Mouse (Mus musculus) spleen, postnatal 36 days (tissue): ENCODE results near the gene Dusp23.

ENCODE experiments used
- DNase-seq, 2 experiments: peaks; one replicate each; pipeline ENCODE4 v3.0.0; 2022; ENCODE audit warnings: low spot score in 2 of 2, mixed read lengths in 1 of 2

The Dusp23 gene

DNA sequence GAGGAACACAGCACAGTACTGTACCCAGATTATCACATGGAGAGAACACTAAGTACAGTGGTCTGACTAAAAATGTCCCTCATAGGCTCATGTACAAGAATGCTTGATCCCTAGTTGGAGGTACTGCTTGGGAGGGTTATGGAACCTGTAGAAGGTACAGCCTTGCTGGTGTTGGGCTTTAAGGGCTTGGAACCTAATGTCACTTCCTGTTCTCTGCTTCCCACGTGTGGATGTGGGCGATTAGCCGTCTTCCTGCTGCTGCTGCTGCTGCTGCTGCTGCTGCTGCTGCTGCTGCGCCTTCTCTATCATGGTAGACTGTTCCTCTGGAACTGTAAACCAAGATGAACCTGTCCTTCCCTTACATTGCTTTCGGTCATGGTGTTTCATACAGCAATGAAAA lies 9.2 kb downstream of the Dusp23 start:
- DNase-seq = no peak

- peak; percentile 38 to 48 for DNase-seq
Observed at GRCm38 (mm10) chr1:172619235-172619634, 13.5 kb downstream of the Dusp23 start.

DNA sequence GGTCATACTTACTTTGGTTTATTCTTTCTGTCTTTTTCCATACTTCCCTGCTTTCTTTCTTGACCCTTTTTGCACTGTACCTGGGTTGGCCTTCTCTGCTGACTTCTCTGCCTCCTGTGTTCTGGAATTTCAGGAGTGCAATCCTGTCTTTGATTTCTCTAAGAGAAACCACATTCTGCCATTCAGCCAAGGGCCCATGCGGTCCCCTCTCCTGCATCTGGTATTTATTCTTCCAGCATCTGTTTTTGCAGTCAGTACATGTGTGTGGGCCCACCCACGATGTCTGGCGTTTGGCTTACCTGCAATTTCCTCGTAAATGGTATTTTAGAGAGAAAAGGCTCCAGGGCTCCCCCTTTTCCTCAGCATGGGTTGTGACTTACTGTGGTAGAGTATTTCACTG lies 14.6 kb downstream of the Dusp23 start:
- no peak for DNase-seq

- DNase-seq = no peak
Observed at GRCm38 (mm10) chr1:172617365-172618076, 15.2 kb downstream of the Dusp23 start.

DNA sequence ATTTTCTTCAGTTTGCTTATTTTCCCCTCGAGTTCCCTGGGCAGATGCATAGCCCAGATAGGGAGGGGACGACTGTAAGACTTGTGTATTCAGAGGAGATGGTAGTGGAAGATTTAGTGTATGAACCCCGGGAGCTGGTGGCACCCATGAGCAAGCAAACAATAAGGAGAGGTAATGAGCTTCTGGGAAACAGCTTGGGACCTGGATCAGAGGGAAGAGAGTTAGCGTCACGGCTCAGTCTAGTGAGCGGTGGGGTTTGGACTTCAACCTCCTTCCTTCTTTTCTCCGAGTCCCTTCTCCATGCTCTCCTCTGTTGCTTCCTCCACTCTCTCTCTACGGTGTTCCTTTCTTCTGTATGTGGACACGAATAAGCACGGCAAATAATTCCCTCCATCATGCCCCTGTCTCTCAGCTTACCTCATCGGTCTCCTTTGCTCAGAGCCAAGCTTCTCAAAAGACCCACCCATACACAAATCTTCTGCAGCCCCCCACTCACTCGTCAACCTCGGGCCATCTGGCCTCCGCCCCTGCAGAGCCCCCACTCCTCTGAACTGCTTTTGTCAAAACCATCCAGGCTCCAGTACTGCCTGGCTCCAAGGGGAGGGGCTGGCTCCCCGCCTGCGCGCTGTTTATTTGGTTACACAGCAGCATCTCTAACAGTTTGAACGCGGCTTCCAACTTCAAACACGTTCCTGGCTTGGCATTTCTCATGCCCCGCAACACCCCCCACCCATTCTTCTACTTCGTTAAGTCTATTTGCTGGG lies 16.0 kb downstream of the Dusp23 start:
- DNase-seq = no peak

DNA sequence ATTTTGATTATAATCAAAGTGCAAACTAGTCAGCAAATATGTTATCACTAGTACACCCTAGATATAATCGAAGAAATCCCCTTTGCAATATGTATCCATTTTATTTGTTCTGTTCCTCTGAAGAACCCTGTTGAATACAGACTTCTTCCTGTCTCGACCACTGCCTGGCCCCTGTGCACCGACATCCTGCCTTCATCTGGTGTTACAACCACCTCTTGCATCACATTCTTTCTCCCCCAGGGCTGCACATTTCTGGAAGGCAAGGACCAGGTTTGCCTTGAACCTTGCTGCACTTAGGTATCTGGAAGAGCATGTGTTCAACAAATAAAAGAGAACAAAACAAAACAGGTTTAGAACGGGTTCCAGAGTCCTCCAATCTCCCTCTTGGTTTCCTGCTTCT lies 17.4 kb downstream of the Dusp23 start:
- no peak for DNase-seq

DNA sequence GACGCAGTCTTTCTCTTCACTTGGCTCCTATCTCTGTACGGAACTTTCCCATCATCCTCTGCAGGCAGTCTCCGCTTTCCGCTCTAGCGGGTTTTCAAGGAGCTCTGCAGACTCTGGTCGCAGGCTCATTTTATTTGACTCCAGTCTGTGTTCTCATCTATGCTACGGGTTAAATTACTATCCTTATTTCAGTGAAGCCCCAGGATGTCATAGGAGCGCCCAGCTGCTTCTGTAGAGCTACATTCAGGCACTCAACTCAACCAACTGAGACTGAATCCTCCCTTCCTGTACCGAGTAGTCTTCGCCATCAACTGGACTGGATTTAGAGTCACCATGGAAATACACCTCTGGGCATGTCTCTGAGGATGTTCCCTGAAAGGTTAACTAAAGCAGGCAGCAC lies 18.1 kb downstream of the Dusp23 start:
- DNase-seq = no peak

DNA sequence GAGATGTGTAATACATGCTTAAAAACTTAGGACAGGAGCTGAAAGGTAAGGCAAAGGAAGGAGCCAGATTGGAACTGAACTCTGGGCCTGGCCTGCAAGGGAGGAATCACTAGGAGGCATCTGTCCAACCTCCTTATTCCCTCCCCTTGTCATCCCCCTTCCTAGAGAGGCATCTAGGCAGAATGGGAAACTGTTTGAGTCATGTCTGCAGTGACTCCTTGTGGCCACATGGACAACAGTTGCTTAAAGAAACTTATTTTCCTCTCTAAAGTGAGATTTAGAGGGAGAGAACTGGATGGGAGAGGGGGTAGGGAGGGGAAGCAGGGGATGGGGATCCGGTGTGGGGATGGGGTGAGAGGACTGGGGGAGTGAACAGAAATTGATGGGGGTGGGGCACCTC lies 20.0 kb downstream of the Dusp23 start:
- DNase-seq = no peak

DNA sequence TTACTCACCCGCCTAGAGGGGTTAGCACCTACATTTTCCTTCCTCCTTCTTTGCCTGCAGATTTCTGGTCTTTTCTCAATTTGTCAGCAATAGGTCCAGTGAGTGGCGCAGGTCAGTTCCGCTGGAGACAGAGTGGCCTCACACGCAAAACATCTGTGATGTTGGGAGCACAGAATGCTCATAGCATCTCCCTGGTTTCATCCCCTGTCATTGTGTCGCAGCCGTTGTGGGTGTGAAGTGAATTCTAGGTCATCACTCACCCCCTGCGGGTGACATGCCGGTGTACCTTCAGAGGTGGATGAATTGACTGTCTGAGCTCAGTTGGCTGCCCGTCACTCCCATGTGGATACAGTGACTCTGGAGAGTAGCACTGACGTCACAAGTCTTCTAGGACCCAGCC lies 21.5 kb downstream of the Dusp23 start:
- DNase-seq = no peak

- no peak for DNase-seq
Observed at GRCm38 (mm10) chr1:172602326-172602725, 30.4 kb downstream of the Dusp23 start, which contains the start of gene Fcrl6. Gene Fcrl6 (minus strand): TSS chr1:172602551.

GRCm38 (mm10) chr1:172594495-172594894 lies 38.3 kb downstream of the Dusp23 start:
- DNase-seq = no peak

- no peak for DNase-seq
Observed at GRCm38 (mm10) chr1:172593956-172594355, 38.8 kb downstream of the Dusp23 start.

GRCm38 (mm10) chr1:172593321-172593720 lies 39.4 kb downstream of the Dusp23 start:
- DNase-seq = no peak

DNA sequence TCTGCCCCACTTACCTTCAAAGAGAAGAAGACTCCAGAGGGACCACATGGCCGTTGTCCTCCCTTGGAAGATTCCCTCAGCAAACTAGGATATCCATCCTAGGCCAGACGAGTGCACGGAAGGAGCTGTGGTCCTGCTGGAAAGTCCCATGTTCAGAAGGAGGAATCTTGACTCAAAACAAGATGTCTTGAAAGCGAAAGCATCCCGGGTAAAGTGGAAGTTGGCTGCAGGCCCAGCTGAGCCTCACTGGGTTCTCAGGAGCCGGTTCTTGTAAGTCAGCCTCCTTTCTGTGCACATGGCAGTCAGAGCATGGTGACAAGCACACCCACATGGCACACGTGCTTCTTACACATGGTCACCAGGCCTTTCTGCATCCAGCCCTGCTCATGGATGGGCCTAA lies 42.4 kb downstream of the Dusp23 start, which contains the start of gene Slamf8:
Gene Slamf8 (minus strand): TSS at position 184 of the 400 bp plus-strand sequence.
- DNase-seq = peak; percentile 44 to 52

DNA sequence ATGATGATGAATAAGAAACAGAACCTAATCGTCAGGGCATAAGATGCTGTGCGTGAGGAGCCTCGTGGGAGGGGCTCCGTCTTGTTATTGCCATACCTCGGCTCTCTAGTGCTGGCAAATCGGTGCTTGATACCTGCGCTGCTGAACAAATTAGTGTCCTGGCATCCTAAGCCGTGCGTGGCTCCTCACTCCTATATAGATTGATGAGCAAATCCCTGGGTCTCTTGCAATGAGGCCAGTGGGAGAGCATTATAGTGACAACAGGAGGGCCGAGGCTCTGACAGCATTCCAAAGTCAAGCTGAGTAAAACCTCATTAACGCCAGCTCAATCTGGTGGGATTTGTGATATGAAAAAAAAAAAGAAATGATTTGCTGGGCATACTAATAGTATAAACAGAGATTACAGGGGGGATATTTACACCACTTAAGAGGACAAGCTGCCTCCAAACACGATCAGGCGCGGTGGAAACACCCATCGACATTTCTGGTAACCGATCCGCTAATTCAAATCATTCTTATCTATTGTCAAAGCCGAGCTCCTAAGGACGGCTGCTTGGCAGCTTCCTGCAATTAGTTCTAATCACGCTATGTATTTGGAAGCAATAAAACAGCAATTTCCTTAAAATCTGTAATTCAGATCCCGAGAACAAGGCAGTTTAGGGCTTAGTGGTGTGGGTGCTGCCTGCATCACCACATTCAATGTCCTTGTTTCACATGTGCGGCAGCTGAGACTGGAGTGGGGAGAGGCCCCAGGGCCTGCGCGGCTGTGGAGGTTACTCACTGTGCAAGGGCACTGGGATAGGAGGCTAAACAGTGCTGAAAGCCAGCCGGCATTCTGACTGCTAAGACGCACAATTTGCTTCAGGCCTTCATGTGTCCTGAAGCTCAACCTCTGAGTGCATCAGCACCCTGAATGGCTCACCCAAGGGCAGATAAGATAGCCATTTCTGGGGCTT lies 46.9 kb downstream of the Dusp23 start:
- DNase-seq = no peak

GRCm38 (mm10) chr1:172585026-172585425 lies 47.7 kb downstream of the Dusp23 start:
- no peak for DNase-seq

DNA sequence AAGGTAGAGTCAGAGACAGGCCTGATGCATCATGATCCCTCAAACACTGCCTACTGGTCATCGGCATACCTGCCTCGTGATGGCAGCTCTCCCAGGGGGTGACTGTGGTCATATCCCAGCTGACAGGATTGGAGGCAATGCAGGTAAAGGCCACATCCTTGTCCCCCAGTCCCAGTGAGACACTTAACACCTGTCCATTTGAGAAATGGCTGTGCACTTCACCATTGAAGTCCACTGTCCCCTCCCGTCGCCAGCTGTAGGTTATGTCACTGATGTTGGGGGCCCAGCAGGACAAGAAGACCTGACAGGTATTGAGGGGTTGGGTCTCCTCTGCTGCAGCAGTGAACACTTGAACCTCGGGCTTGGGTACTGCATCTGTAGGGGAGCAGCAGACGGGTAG lies 48.5 kb downstream of the Dusp23 start:
- no peak for DNase-seq

- DNase-seq = no peak
Observed at GRCm38 (mm10) chr1:172582436-172582835, 50.3 kb downstream of the Dusp23 start.
